ENCODE assay signal across 20 mouse cellular contexts in the genomic region with DNA sequence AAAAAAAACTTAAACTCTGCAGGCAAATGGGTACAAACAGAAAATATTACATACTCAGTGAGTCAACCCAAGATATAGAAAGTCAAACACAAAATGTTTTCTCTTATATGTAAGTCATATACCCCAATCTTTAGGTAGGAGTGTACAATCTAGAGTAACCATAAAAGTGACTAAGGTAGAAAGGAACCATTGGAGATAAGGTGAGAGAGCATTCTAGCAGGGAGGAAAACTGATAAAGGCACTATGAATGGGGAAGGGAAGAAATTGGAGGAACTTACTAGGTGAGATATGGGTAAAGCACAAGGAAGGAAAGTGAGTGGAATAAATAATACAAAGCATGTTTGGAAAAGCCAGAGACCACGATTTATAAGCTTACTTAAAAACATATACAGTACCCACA.
DNase-seq lines count a peak whose midpoint lies in the region; ATAC-seq and TF ChIP-seq lines count a peak whose summit lies in the region.
"Had no signal": no experiment of that assay in that cellular context is flagged by ENCODE, and none has a peak within 500 bp of the region (broad histone marks: within the 10 kb centered on the region; RNA-seq: fewer than 3 reads in every experiment).

No protein-coding gene starts in this region.

- TF ChIP-seq POLR2A in MEL (IDR thresholded peaks at IDR 0.05; ENCODE audit: control insufficient read depth in 1 of 2, insufficient read depth in 1 of 2, low read depth in 1 of 2, low read length in 2 of 2, poor library complexity in 1 of 2), result no peak

- no peak for TF ChIP-seq RAD21 in MEL (IDR thresholded peaks at IDR 0.05; ENCODE audit: low read depth, low read length)

- H3K27me3 ChIP-seq in MEL (ENCODE audit: control insufficient read depth in 1 of 2, insufficient read depth in 2 of 2, low read length in 2 of 2), result no peaks in the 10 kb centered on the region
- no peaks in the 10 kb centered on the region for H3K27me3 ChIP-seq in stomach, postnatal 0 days (ENCODE audit: control insufficient read depth, insufficient read depth, low read length)
- H3K27me3 ChIP-seq: CH12.LX, Patski had no signal

- H3K4me3 ChIP-seq in MEL (ENCODE audit: control insufficient read depth in 1 of 2, insufficient read depth in 1 of 2, low read depth in 2 of 2, low read length in 2 of 2), result no peak overlapping the region
- H3K4me3 ChIP-seq in stomach, postnatal 0 days (ENCODE audit: low read depth, low read length), result no peak overlapping the region

- H3K27ac ChIP-seq in MEL (ENCODE audit: control insufficient read depth, low read depth, low read length), result no peak overlapping the region
- no peak overlapping the region for H3K27ac ChIP-seq in stomach, postnatal 0 days (replicated peaks)

- no peak for TF ChIP-seq CTCF in MEL (IDR thresholded peaks at IDR 0.05 in 2 of 3, conservative IDR thresholded peaks at IDR 0.05 in 1 of 3; ENCODE audit: control insufficient read depth in 1 of 3, insufficient read depth in 1 of 3, low read depth in 2 of 3, low read length in 3 of 3, poor library complexity in 1 of 3, severe bottlenecking in 1 of 3)
- TF ChIP-seq CTCF in stomach, postnatal 0 days (IDR thresholded peaks at IDR 0.05; ENCODE audit: low read depth), result no peak

- peak; percentile 39 to 54; a peak in 1 of 4 replicates for TF ChIP-seq EP300 in MEL (IDR thresholded peaks at IDR 0.05; ENCODE audit: low read depth in 1 of 2, low read length in 2 of 2)
- TF ChIP-seq EP300 in stomach, postnatal 0 days (optimal IDR thresholded peaks at IDR 0.05), result no peak

- peaks cover 0 to 9% of the 10 kb centered on the region in 2 experiments; a peak in 2 of 4 replicates for H3K36me3 ChIP-seq in MEL (ENCODE audit: control insufficient read depth in 1 of 2, insufficient read depth in 2 of 2, low read length in 2 of 2)
- no peaks in the 10 kb centered on the region for H3K36me3 ChIP-seq in stomach, postnatal 0 days (ENCODE audit: control insufficient read depth, insufficient read depth, low read length)
- H3K36me3 ChIP-seq: G1E had no signal

- 67% methylated on average over 1 of the region's 1 CpGs for WGBS in stomach, postnatal 0 days

- H3K4me2 ChIP-seq in stomach, postnatal 0 days (replicated peaks; ENCODE audit: low read depth), result no peak overlapping the region

- no peaks in the 10 kb centered on the region for H3K79me2 ChIP-seq in MEL (ENCODE audit: control insufficient read depth, insufficient read depth, low read length, poor library complexity)

- H3K4me1 ChIP-seq in MEL (ENCODE audit: control insufficient read depth in 1 of 2, insufficient read depth in 2 of 2, low read length in 2 of 2), result 0 out of 4 replicates have a peak, but pooled peaks cover 0 to 2% of the 10 kb centered on the region in 2 experiments
- H3K4me1 ChIP-seq in stomach, postnatal 0 days (replicated peaks; ENCODE audit: control insufficient read depth, insufficient read depth), result no peaks in the 10 kb centered on the region

- peak; percentile 28 for DNase-seq in MEL (ENCODE audit: low read depth, low spot score)
- DNase-seq in stomach, postnatal 0 days (ENCODE audit: low spot score), result no peak
- no peak for DNase-seq in frontal cortex, postnatal 36 days (ENCODE audit: low spot score in 2 of 2)
- DNase-seq in cerebellum, postnatal 4 days (ENCODE audit: low spot score in 2 of 2), result no peak
- DNase-seq: adrenal gland, adult 2 months; adrenal gland, adult 8-10 months; adrenal gland, postnatal 10 days; adrenal gland, postnatal 14 days; adrenal gland, postnatal 25 days; adrenal gland, postnatal 36 days; B cell, adult 2 months; cerebellum, adult 11 months; cerebellum, adult 11-12 months; cerebellum, adult 18-20 months; cerebellum, adult 2 months had no signal

- ATAC-seq in stomach, postnatal 0 days (ENCODE audit: low FRiP score, low TSS enrichment), result peak; percentile 45; the same call in 1 of the 2 replicates
- ATAC-seq: activated CD4-positive, CD25-positive, alpha-beta regulatory T cell, adult 4 months; CD4-positive, CD25-positive, alpha-beta regulatory T cell, adult 4 months; Patski had no signal

- H3K9me3 ChIP-seq in MEL (replicated peaks; ENCODE audit: insufficient read depth, low read length), result no peaks in the 10 kb centered on the region
- no peaks in the 10 kb centered on the region for H3K9me3 ChIP-seq in stomach, postnatal 0 days (ENCODE audit: control insufficient read depth, low read length)

- no peak overlapping the region for H3K9ac ChIP-seq in MEL (ENCODE audit: control insufficient read depth, low read depth, low read length, poor library complexity, severe bottlenecking)
- H3K9ac ChIP-seq in stomach, postnatal 0 days (ENCODE audit: low read length), result no peak overlapping the region

TF ChIP-seq in MEL, 35 proteins besides CTCF, POLR2A, EP300 and RAD21:
- TF ChIP-seq TBP (IDR thresholded peaks at IDR 0.05; ENCODE audit: low read depth, low read length) (peak; percentile 57; the same call in 1 of the 2 replicates), KAT2A (conservative IDR thresholded peaks at IDR 0.05; ENCODE audit: low read depth, low read length) (no peak), GATA1 (IDR thresholded peaks at IDR 0.05; ENCODE audit: low read depth, low read length) (peak; percentile 62)
